Mouse (Mus musculus) yolk sac, embryonic 10.5 days (tissue): ENCODE results near the gene Csf2ra.
A peak's percentile ranks its signal among the peaks of the same experiment; 100 is the strongest.
"Not testable (repeated sequence)": the region's sequence is repeated elsewhere in the genome, so short reads cannot be mapped to it uniquely, and the experiment has no call there.

Experiments used
- DNase-seq: peaks from one replicate; pipeline ENCODE4 v3.0.0-alpha.2; 2017; ENCODE audit warnings: low spot score

Csf2ra gene

GRCm38 (mm10) chr19:61227941-61228701 lies at the start of gene Csf2ra:
Csf2ra (minus strand) TSS chr19:61228429.
- peak; percentile 18 for DNase-seq

GRCm38 (mm10) chr19:61275446-61275845 lies 47.2 kb upstream of the Csf2ra start:
- DNase-seq = no peak

- DNase-seq = peak; percentile 7
These were observed 40.9 kb upstream of the Csf2ra start for GRCm38 (mm10) chr19:61269141-61269540.

GRCm38 (mm10) chr19:61267141-61267540 lies 38.9 kb upstream of the Csf2ra start:
- no peak for DNase-seq

- peak; percentile 100 for DNase-seq
These were observed 38.4 kb upstream of the Csf2ra start for GRCm38 (mm10) chr19:61266651-61267050.

- peak; percentile 62 for DNase-seq
These were observed 38.0 kb upstream of the Csf2ra start for GRCm38 (mm10) chr19:61266246-61266615.

- DNase-seq = peak; percentile 81
These were observed 37.4 kb upstream of the Csf2ra start for GRCm38 (mm10) chr19:61265349-61266245.

- no peak for DNase-seq
These were observed 36.7 kb upstream of the Csf2ra start for GRCm38 (mm10) chr19:61264933-61265332.

- peak; percentile 59 for DNase-seq
These were observed 36.0 kb upstream of the Csf2ra start for GRCm38 (mm10) chr19:61264227-61264626.

GRCm38 (mm10) chr19:61261241-61261640 lies 33.0 kb upstream of the Csf2ra start:
- DNase-seq = no peak

- DNase-seq = no peak
These were observed 29.5 kb upstream of the Csf2ra start for GRCm38 (mm10) chr19:61257733-61258132.

GRCm38 (mm10) chr19:61256166-61256887 lies 28.1 kb upstream of the Csf2ra start:
- DNase-seq = no peak

- not testable (repeated sequence) for DNase-seq
These were observed 19.1 kb upstream of the Csf2ra start for GRCm38 (mm10) chr19:61247334-61247733.

GRCm38 (mm10) chr19:61244721-61245436 lies 16.6 kb upstream of the Csf2ra start:
- no peak for DNase-seq

- DNase-seq = no peak
These were observed 9.7 kb upstream of the Csf2ra start for GRCm38 (mm10) chr19:61237967-61238366.

GRCm38 (mm10) chr19:61234532-61234931 lies 6.3 kb upstream of the Csf2ra start:
- DNase-seq = no peak

- DNase-seq = peak; percentile 96
These were observed 1.0 kb downstream of the Csf2ra start for GRCm38 (mm10) chr19:61226928-61227854.

GRCm38 (mm10) chr19:61226401-61226927 lies 1.8 kb downstream of the Csf2ra start:
- DNase-seq = no peak

GRCm38 (mm10) chr19:61225526-61226400 lies 2.5 kb downstream of the Csf2ra start:
- peak; percentile 85 for DNase-seq
